Mouse (Mus musculus) ovary, adult 18-20 months (tissue): ENCODE results near the gene Smarca4.
A peak's percentile ranks its signal among the peaks of the same experiment; 100 is the strongest.

Source experiments
- DNase-seq: peaks from one replicate; pipeline ENCODE4 v3.0.0; 2022; ENCODE audit warnings: low spot score, mixed read lengths

Gene Smarca4

DNA sequence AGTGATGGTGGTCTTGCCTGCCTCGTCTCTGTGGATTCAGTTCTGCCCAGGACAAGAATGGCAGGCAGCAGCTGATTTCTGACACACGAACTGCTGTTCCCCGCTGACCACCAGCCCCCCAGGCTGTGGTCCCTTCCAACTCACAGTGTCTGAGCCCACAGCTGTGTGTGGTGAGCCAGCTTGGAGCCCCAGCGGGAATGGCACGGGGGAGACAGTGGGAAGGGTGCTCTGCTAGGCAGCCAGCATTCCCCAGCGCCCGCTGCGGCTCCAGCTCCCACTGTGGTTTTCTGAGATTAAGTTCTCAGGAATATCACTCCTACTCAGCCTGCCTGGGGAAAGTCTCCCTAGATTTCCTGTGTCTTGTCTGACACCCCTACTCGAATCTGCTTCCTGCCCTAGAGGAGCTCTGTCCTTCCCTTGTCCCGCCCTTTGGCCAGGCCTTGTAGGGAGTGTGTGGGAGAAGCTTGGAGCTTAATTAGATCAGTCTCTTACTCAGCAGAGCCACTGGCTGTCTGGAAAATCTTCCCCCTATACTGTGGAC, 136.4 kb downstream of the Smarca4 start:
- peak; percentile 70 for DNase-seq
